Mouse (Mus musculus): Measurements from ENCODE around the gene Tmem63b. TPM values are rescaled to one million over a fixed set of nuclear protein-coding genes. Genes with fewer than 3 reads are reported as not detected.

Tmem63b gene
- polyA plus RNA-seq, 1 experiment from 2014 or later: 52.7 TPM

GRCm38 (mm10) chr17:45698368-45698767 lies 11.7 kb upstream of the Tmem63b start:
- Histone ChIP-seq H3K4me3 (ENCODE audit: low read length) (no peak overlapping the region), H3K4me1 (replicated peaks; ENCODE audit: control insufficient read depth, insufficient read depth, low read length) (peaks cover 47% of the 10 kb centered on the region), H3K27me3 (ENCODE audit: control insufficient read depth, insufficient read depth, low read depth, low read length) (no peaks in the 10 kb centered on the region)

GRCm38 (mm10) chr17:45696981-45697380 lies 10.3 kb upstream of the Tmem63b start:
- H3K27ac ChIP-seq (ENCODE audit: low read length): peak overlapping the region; percentile 18; the same call in 1 of the 2 replicates
- ATAC-seq (ENCODE audit: low read depth): no peak
- no peak overlapping the region for H3K9ac ChIP-seq (ENCODE audit: low read length)
- H3K4me3 ChIP-seq (ENCODE audit: low read length): no peak overlapping the region
- no peak overlapping the region for H3K4me2 ChIP-seq (ENCODE audit: low read depth, low read length)
- peaks cover 11% of the 10 kb centered on the region for H3K36me3 ChIP-seq (ENCODE audit: control insufficient read depth, insufficient read depth, low read length)
- H3K9me3 ChIP-seq (ENCODE audit: control insufficient read depth, low read length): no peaks in the 10 kb centered on the region
- H3K27me3 ChIP-seq (ENCODE audit: control insufficient read depth, insufficient read depth, low read depth, low read length): no peaks in the 10 kb centered on the region
- H3K4me1 ChIP-seq (replicated peaks; ENCODE audit: control insufficient read depth, insufficient read depth, low read length): peaks cover 50% of the 10 kb centered on the region
- WGBS: 86% methylated on average over 9 of the region's 9 CpGs

More at GRCm38 (mm10) chr17:45698368-45698767, 11.7 kb upstream of the Tmem63b start:
- Histone ChIP-seq H3K27ac (ENCODE audit: low read length) (no peak overlapping the region), H3K9ac (ENCODE audit: low read length) (no peak overlapping the region), H3K9me3 (ENCODE audit: control insufficient read depth, low read length) (no peaks in the 10 kb centered on the region), H3K4me2 (ENCODE audit: low read depth, low read length) (no peak overlapping the region), H3K36me3 (ENCODE audit: control insufficient read depth, insufficient read depth, low read length) (peaks cover 11% of the 10 kb centered on the region)
- WGBS: 64% methylated on average over 6 of the region's 6 CpGs
- ATAC-seq (ENCODE audit: low read depth): no peak

GRCm38 (mm10) chr17:45695227-45696120 lies 8.8 kb upstream of the Tmem63b start:
- H3K36me3 ChIP-seq (ENCODE audit: control insufficient read depth, insufficient read depth, low read length): peaks cover 11% of the 10 kb centered on the region
- H3K9ac ChIP-seq (ENCODE audit: low read length): peak overlapping the region; percentile 18; the same call in 1 of the 2 replicates
- no peak overlapping the region for H3K4me2 ChIP-seq (ENCODE audit: low read depth, low read length)
- WGBS: 56% methylated on average over 21 of the region's 23 CpGs
- no peak overlapping the region for H3K4me3 ChIP-seq (ENCODE audit: low read length)
- no peaks in the 10 kb centered on the region for H3K27me3 ChIP-seq (ENCODE audit: control insufficient read depth, insufficient read depth, low read depth, low read length)
- H3K9me3 ChIP-seq (ENCODE audit: control insufficient read depth, low read length): no peaks in the 10 kb centered on the region
- ATAC-seq (ENCODE audit: low read depth): no peak
- H3K27ac ChIP-seq (ENCODE audit: low read length): peak overlapping the region; percentile 9
- peaks cover 46% of the 10 kb centered on the region for H3K4me1 ChIP-seq (replicated peaks; ENCODE audit: control insufficient read depth, insufficient read depth, low read length)

- no peak overlapping the region for H3K4me3 ChIP-seq (ENCODE audit: low read length)
- H3K4me2 ChIP-seq (ENCODE audit: low read depth, low read length): peak overlapping the region; percentile 36
- H3K4me1 ChIP-seq (replicated peaks; ENCODE audit: control insufficient read depth, insufficient read depth, low read length): peaks cover 48% of the 10 kb centered on the region
- ATAC-seq (ENCODE audit: low read depth): peak; percentile 89
- H3K27me3 ChIP-seq (ENCODE audit: control insufficient read depth, insufficient read depth, low read depth, low read length): no peaks in the 10 kb centered on the region
- H3K9me3 ChIP-seq (ENCODE audit: control insufficient read depth, low read length): no peaks in the 10 kb centered on the region
- H3K36me3 ChIP-seq (ENCODE audit: control insufficient read depth, insufficient read depth, low read length): peaks cover 11% of the 10 kb centered on the region
- 33% methylated on average over 18 of the region's 18 CpGs for whole genome bisulfite sequencing
- H3K9ac ChIP-seq (ENCODE audit: low read length): peak overlapping the region; percentile 12; the same call in 1 of the 2 replicates
- H3K27ac ChIP-seq (ENCODE audit: low read length): peak overlapping the region; percentile 93
Measured at GRCm38 (mm10) chr17:45693812-45694565, 7.3 kb upstream of the Tmem63b start.

GRCm38 (mm10) chr17:45692159-45692558 lies 5.5 kb upstream of the Tmem63b start:
- 0 out of 2 replicates have a peak, but pooled peaks cover 2% of the 10 kb centered on the region for H3K36me3 ChIP-seq (ENCODE audit: control insufficient read depth, insufficient read depth, low read length)
- peaks cover 45% of the 10 kb centered on the region for H3K4me1 ChIP-seq (replicated peaks; ENCODE audit: control insufficient read depth, insufficient read depth, low read length)
- no peaks in the 10 kb centered on the region for H3K9me3 ChIP-seq (ENCODE audit: control insufficient read depth, low read length)
- no peak for ATAC-seq (ENCODE audit: low read depth)
- no peaks in the 10 kb centered on the region for H3K27me3 ChIP-seq (ENCODE audit: control insufficient read depth, insufficient read depth, low read depth, low read length)
- H3K9ac ChIP-seq (ENCODE audit: low read length): no peak overlapping the region
- H3K27ac ChIP-seq (ENCODE audit: low read length): no peak overlapping the region
- no peak overlapping the region for H3K4me2 ChIP-seq (ENCODE audit: low read depth, low read length)
- no peak overlapping the region for H3K4me3 ChIP-seq (ENCODE audit: low read length)
- WGBS: 71% methylated on average over 5 of the region's 5 CpGs

GRCm38 (mm10) chr17:45690044-45690443 lies 3.3 kb upstream of the Tmem63b start:
- 88% methylated on average over 4 of the region's 4 CpGs for WGBS
- H3K27ac ChIP-seq (ENCODE audit: low read length): no peak overlapping the region
- H3K9ac ChIP-seq (ENCODE audit: low read length): no peak overlapping the region
- H3K4me2 ChIP-seq (ENCODE audit: low read depth, low read length): no peak overlapping the region
- no peak for ATAC-seq (ENCODE audit: low read depth)
- no peaks in the 10 kb centered on the region for H3K27me3 ChIP-seq (ENCODE audit: control insufficient read depth, insufficient read depth, low read depth, low read length)
- H3K4me3 ChIP-seq (ENCODE audit: low read length): no peak overlapping the region
- H3K36me3 ChIP-seq (ENCODE audit: control insufficient read depth, insufficient read depth, low read length): no peaks in the 10 kb centered on the region
- H3K4me1 ChIP-seq (replicated peaks; ENCODE audit: control insufficient read depth, insufficient read depth, low read length): peaks cover 37% of the 10 kb centered on the region
- no peaks in the 10 kb centered on the region for H3K9me3 ChIP-seq (ENCODE audit: control insufficient read depth, low read length)

GRCm38 (mm10) chr17:45689120-45689519 lies 2.4 kb upstream of the Tmem63b start:
- Histone ChIP-seq H3K4me2 (ENCODE audit: low read depth, low read length) (no peak overlapping the region), H3K4me1 (replicated peaks; ENCODE audit: control insufficient read depth, insufficient read depth, low read length) (peaks cover 39% of the 10 kb centered on the region), H3K4me3 (ENCODE audit: low read length) (no peak overlapping the region), H3K36me3 (ENCODE audit: control insufficient read depth, insufficient read depth, low read length) (no peaks in the 10 kb centered on the region), H3K27me3 (ENCODE audit: control insufficient read depth, insufficient read depth, low read depth, low read length) (no peaks in the 10 kb centered on the region), H3K9me3 (ENCODE audit: control insufficient read depth, low read length) (no peaks in the 10 kb centered on the region), H3K27ac (ENCODE audit: low read length) (peak overlapping the region; percentile 7; the same call in 1 of the 2 replicates), H3K9ac (ENCODE audit: low read length) (no peak overlapping the region)
- WGBS: 58% methylated on average over 9 of the region's 9 CpGs
- ATAC-seq (ENCODE audit: low read depth): no peak

- no peaks in the 10 kb centered on the region for H3K9me3 ChIP-seq (ENCODE audit: control insufficient read depth, low read length)
- WGBS: 0% methylated on average over 37 of the region's 50 CpGs
- peak within 1 kb of the TSS; percentile 85 for H3K27ac ChIP-seq (ENCODE audit: low read length)
- peaks cover 22% of the 10 kb centered on the region for H3K4me1 ChIP-seq (replicated peaks; ENCODE audit: control insufficient read depth, insufficient read depth, low read length)
- peak within 1 kb of the TSS; percentile 94 for H3K4me3 ChIP-seq (ENCODE audit: low read length)
- ATAC-seq (ENCODE audit: low read depth): peak; percentile 89
- H3K9ac ChIP-seq (ENCODE audit: low read length): peak within 1 kb of the TSS; percentile 97
- H3K27me3 ChIP-seq (ENCODE audit: control insufficient read depth, insufficient read depth, low read depth, low read length): no peaks in the 10 kb centered on the region
- H3K4me2 ChIP-seq (ENCODE audit: low read depth, low read length): peak within 1 kb of the TSS; percentile 73
- no peaks in the 10 kb centered on the region for H3K36me3 ChIP-seq (ENCODE audit: control insufficient read depth, insufficient read depth, low read length)
Measured at GRCm38 (mm10) chr17:45686093-45686619, 549 bp downstream of the Tmem63b start, which contains the start of gene Mrpl14. Gene Mrpl14 (plus strand): TSS chr17:45686322.
